ENCODE assay signal across 8 mouse cellular contexts in genomic region chr11:97628303-97628567, GRCm38 (mm10). TPM values are rescaled to one million over a fixed set of nuclear protein-coding genes. Genes with fewer than 3 reads are reported as not detected.
A peak's percentile ranks its signal among the peaks of the same experiment; 100 is the strongest.
DNase-seq lines count a peak whose midpoint lies in the region; ATAC-seq and TF ChIP-seq lines count a peak whose summit lies in the region.

No protein-coding gene starts in this region.

- no peak for TF ChIP-seq CTCF in kidney, postnatal 0 days (IDR thresholded peaks at IDR 0.05; ENCODE audit: low read depth)

- H3K4me3 ChIP-seq in kidney, postnatal 0 days (replicated peaks; ENCODE audit: low read depth, low read length): peak overlapping the region; percentile 63
- peak overlapping the region; percentile 64 for H3K4me3 ChIP-seq in embryonic facial prominence, embryonic 12.5 days
- peak overlapping the region; percentile 70 for H3K4me3 ChIP-seq in hindbrain, embryonic 15.5 days
- H3K4me3 ChIP-seq in midbrain, embryonic 14.5 days (replicated peaks; ENCODE audit: low read depth, low read length): peak overlapping the region; percentile 65

- under 1% methylated on average over 27 of the region's 28 CpGs for WGBS in kidney, postnatal 0 days
- WGBS in embryonic facial prominence, embryonic 12.5 days: under 1% methylated on average over 27 of the region's 28 CpGs
- WGBS in hindbrain, embryonic 15.5 days: 0% methylated on average over 28 of the region's 28 CpGs
- WGBS in midbrain, embryonic 14.5 days: under 1% methylated on average over 28 of the region's 28 CpGs

- peak overlapping the region; percentile 97 for H3K4me2 ChIP-seq in kidney, postnatal 0 days (ENCODE audit: low read length)
- H3K4me2 ChIP-seq in embryonic facial prominence, embryonic 12.5 days (replicated peaks): peak overlapping the region; percentile 79
- peak overlapping the region; percentile 91 for H3K4me2 ChIP-seq in hindbrain, embryonic 15.5 days
- peak overlapping the region; percentile 83 for H3K4me2 ChIP-seq in midbrain, embryonic 14.5 days (ENCODE audit: low read length)

- DNase-seq in kidney, postnatal 0 days (ENCODE audit: low spot score): no peak
- no peak for DNase-seq in kidney, postnatal 25 days
- peak; percentile 28 for DNase-seq in midbrain, embryonic 14.5 days
- no peak for DNase-seq in left cerebral cortex, postnatal 25 days (ENCODE audit: low spot score in 2 of 2)

- H3K27me3 ChIP-seq in kidney, postnatal 0 days (ENCODE audit: insufficient read depth, low read length): peaks cover 42% of the 10 kb centered on the region
- peaks cover 70% of the 10 kb centered on the region for H3K27me3 ChIP-seq in embryonic facial prominence, embryonic 12.5 days
- H3K27me3 ChIP-seq in hindbrain, embryonic 15.5 days: peaks cover 71% of the 10 kb centered on the region
- H3K27me3 ChIP-seq in midbrain, embryonic 14.5 days (ENCODE audit: control insufficient read depth, insufficient read depth, low read length): peaks cover 63% of the 10 kb centered on the region

- intact Hi-C loops in left cerebral cortex, postnatal 25 days (cut with DNase I): loop anchor here (5.0 kb wide), 1 partner anchor 221 kb away; no protein-coding TSS in a partner anchor

- no peak overlapping the region for H3K27ac ChIP-seq in kidney, postnatal 0 days
- no peak overlapping the region for H3K27ac ChIP-seq in embryonic facial prominence, embryonic 12.5 days
- no peak overlapping the region for H3K27ac ChIP-seq in hindbrain, embryonic 15.5 days (replicated peaks)
- H3K27ac ChIP-seq in midbrain, embryonic 14.5 days (replicated peaks; ENCODE audit: low read depth, low read length): no peak overlapping the region

- no peak for ATAC-seq in kidney, postnatal 0 days (replicated peaks; ENCODE audit: low FRiP score, low read depth)
- ATAC-seq in embryonic facial prominence, embryonic 12.5 days (ENCODE audit: insufficient number of reproducible peaks, insufficient read depth, low FRiP score, low TSS enrichment): no peak
- ATAC-seq in hindbrain, embryonic 15.5 days (ENCODE audit: low FRiP score, low read depth): no peak
- ATAC-seq in midbrain, embryonic 14.5 days (ENCODE audit: low FRiP score, low TSS enrichment): no peak
- ATAC-seq in activated CD4-positive, CD25-positive, alpha-beta regulatory T cell, adult 4 months: no peak
- no peak for ATAC-seq in cerebellum, adult (ENCODE audit: insufficient number of reproducible peaks, low FRiP score, low TSS enrichment)

- H3K4me1 ChIP-seq in kidney, postnatal 0 days (replicated peaks; ENCODE audit: insufficient read depth, low read length): peaks cover 20% of the 10 kb centered on the region; the same call in 1 of the 2 replicates
- peaks cover 22% of the 10 kb centered on the region for H3K4me1 ChIP-seq in embryonic facial prominence, embryonic 12.5 days
- peaks cover 32% of the 10 kb centered on the region for H3K4me1 ChIP-seq in hindbrain, embryonic 15.5 days (replicated peaks)
- H3K4me1 ChIP-seq in midbrain, embryonic 14.5 days (ENCODE audit: control insufficient read depth, insufficient read depth, low read length): peaks cover 12% of the 10 kb centered on the region; the same call in 1 of the 2 replicates

- no peaks in the 10 kb centered on the region for H3K9me3 ChIP-seq in kidney, postnatal 0 days (replicated peaks; ENCODE audit: low read length)
- no peaks in the 10 kb centered on the region for H3K9me3 ChIP-seq in embryonic facial prominence, embryonic 12.5 days
- no peaks in the 10 kb centered on the region for H3K9me3 ChIP-seq in hindbrain, embryonic 15.5 days
- H3K9me3 ChIP-seq in midbrain, embryonic 14.5 days (ENCODE audit: control insufficient read depth, low read length): no peaks in the 10 kb centered on the region

- H3K9ac ChIP-seq in kidney, postnatal 0 days (ENCODE audit: low read depth, low read length): 0 out of 2 replicates have a peak overlapping the region, but pooled peaks have one; percentile 62
- peak overlapping the region; percentile 69 for H3K9ac ChIP-seq in embryonic facial prominence, embryonic 12.5 days
- no peak overlapping the region for H3K9ac ChIP-seq in hindbrain, embryonic 15.5 days
- H3K9ac ChIP-seq in midbrain, embryonic 14.5 days (replicated peaks; ENCODE audit: low read length): 0 out of 2 replicates have a peak overlapping the region, but pooled peaks have one; percentile 70

- no peaks in the 10 kb centered on the region for H3K36me3 ChIP-seq in kidney, postnatal 0 days (ENCODE audit: insufficient read depth, low read length)
- no peaks in the 10 kb centered on the region for H3K36me3 ChIP-seq in embryonic facial prominence, embryonic 12.5 days
- no peaks in the 10 kb centered on the region for H3K36me3 ChIP-seq in hindbrain, embryonic 15.5 days
- H3K36me3 ChIP-seq in midbrain, embryonic 14.5 days (ENCODE audit: control insufficient read depth, insufficient read depth, low read length): no peaks in the 10 kb centered on the region

RNA-seq across cellular contexts. Expression of gene Epop, which starts 1.3 kb away (rescaled TPM):
- 2.9 and 4.1 TPM in 2 replicates for polyA plus RNA-seq in kidney, postnatal 0 days (2015; fragmentation: Nextera tagmentation; extraction: Ambion mirVana)
- polyA plus RNA-seq in embryonic facial prominence, embryonic 12.5 days (2016; fragmentation: Nextera tagmentation; extraction: Ambion mirVana): 15.3 and 16.4 TPM in 2 replicates
- 2.6 and 3.0 TPM in 2 replicates for polyA plus RNA-seq in hindbrain, embryonic 15.5 days (2015; fragmentation: Nextera tagmentation; extraction: Ambion mirVana)
- 1.9 and 2.8 TPM in 2 replicates for polyA plus RNA-seq in midbrain, embryonic 14.5 days (2014; fragmentation: Nextera tagmentation; extraction: Ambion mirVana)
- total RNA-seq in left cerebral cortex, postnatal 25 days (2021): 10 to 100 TPM; 77.4 to 92.2 TPM
- under 1 TPM; 0.40 to 0.61 TPM for polyA plus RNA-seq in activated CD4-positive, CD25-positive, alpha-beta regulatory T cell, adult 4 months (2017; shearing (Covaris generic))

RNA-seq across cellular contexts. Expression of gene Mllt6, which starts 35.0 kb away (rescaled TPM):
- 2.3 TPM in 2 replicates for polyA plus RNA-seq in kidney, postnatal 0 days (2015; fragmentation: Nextera tagmentation; extraction: Ambion mirVana)
- polyA plus RNA-seq in embryonic facial prominence, embryonic 12.5 days (2016; fragmentation: Nextera tagmentation; extraction: Ambion mirVana): 3.2 and 3.4 TPM in 2 replicates
- 3.4 and 3.5 TPM in 2 replicates for polyA plus RNA-seq in hindbrain, embryonic 15.5 days (2015; fragmentation: Nextera tagmentation; extraction: Ambion mirVana)
- 6.2 and 9.0 TPM in 2 replicates for polyA plus RNA-seq in midbrain, embryonic 14.5 days (2014; fragmentation: Nextera tagmentation; extraction: Ambion mirVana)
- total RNA-seq in left cerebral cortex, postnatal 25 days (2021): 100 to 1,000 TPM; 105 to 121 TPM
- 10 to 100 TPM; 13.9 to 15.2 TPM for polyA plus RNA-seq in activated CD4-positive, CD25-positive, alpha-beta regulatory T cell, adult 4 months (2017; shearing (Covaris generic))

RNA-seq across cellular contexts. Expression of gene Srcin1, which starts 52.2 kb away (rescaled TPM):
- polyA plus RNA-seq in kidney, postnatal 0 days (2015; fragmentation: Nextera tagmentation; extraction: Ambion mirVana): 0.59 and 0.70 TPM in 2 replicates
- 1.00 and 1.3 TPM in 2 replicates for polyA plus RNA-seq in embryonic facial prominence, embryonic 12.5 days (2016; fragmentation: Nextera tagmentation; extraction: Ambion mirVana)
- 11.9 TPM in 2 replicates for polyA plus RNA-seq in hindbrain, embryonic 15.5 days (2015; fragmentation: Nextera tagmentation; extraction: Ambion mirVana)
- 9.6 and 15.1 TPM in 2 replicates for polyA plus RNA-seq in midbrain, embryonic 14.5 days (2014; fragmentation: Nextera tagmentation; extraction: Ambion mirVana)
- total RNA-seq in left cerebral cortex, postnatal 25 days (2021): 100 to 1,000 TPM; 323 to 339 TPM
- polyA plus RNA-seq in activated CD4-positive, CD25-positive, alpha-beta regulatory T cell, adult 4 months (2017; shearing (Covaris generic)): not detected

RNA-seq across cellular contexts. Expression of gene Cisd3, which starts 57.4 kb away (rescaled TPM):
- 69.2 and 70.9 TPM in 2 replicates for polyA plus RNA-seq in kidney, postnatal 0 days (2015; fragmentation: Nextera tagmentation; extraction: Ambion mirVana)
- polyA plus RNA-seq in embryonic facial prominence, embryonic 12.5 days (2016; fragmentation: Nextera tagmentation; extraction: Ambion mirVana): 11.6 and 13.7 TPM in 2 replicates
- 33.2 and 37.0 TPM in 2 replicates for polyA plus RNA-seq in hindbrain, embryonic 15.5 days (2015; fragmentation: Nextera tagmentation; extraction: Ambion mirVana)
- polyA plus RNA-seq in midbrain, embryonic 14.5 days (2014; fragmentation: Nextera tagmentation; extraction: Ambion mirVana): 17.4 and 21.8 TPM in 2 replicates
- total RNA-seq in left cerebral cortex, postnatal 25 days (2021): 10 to 100 TPM; 46.5 to 48.8 TPM
- polyA plus RNA-seq in activated CD4-positive, CD25-positive, alpha-beta regulatory T cell, adult 4 months (2017; shearing (Covaris generic)): 10 to 100 TPM; 91.3 to 99.5 TPM
